Mouse (Mus musculus): ENCODE data around the gene Dlg2.

Dlg2 gene

DNA sequence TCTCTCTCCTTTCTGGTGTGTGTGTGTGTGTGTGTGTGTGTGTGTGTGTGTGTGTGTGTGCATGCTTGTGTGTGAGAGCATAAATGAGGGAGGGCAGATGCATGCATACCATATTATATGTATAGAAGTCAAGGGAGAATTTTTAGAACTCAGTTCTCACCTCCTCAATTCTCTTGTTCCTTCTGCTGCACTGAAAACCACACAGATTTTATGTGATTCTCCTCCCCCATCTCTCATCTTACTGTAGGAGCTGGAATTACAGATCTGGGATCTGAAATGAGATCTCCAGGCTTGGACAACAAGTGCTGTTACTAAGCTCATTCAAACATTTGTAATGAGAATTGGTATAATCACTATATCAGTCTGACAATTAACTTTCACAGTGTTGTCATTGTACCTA lies 1081.1 kb downstream of the Dlg2 start:
- in situ Hi-C loops (cut with MseI, MboI), result no loop called here

DNA sequence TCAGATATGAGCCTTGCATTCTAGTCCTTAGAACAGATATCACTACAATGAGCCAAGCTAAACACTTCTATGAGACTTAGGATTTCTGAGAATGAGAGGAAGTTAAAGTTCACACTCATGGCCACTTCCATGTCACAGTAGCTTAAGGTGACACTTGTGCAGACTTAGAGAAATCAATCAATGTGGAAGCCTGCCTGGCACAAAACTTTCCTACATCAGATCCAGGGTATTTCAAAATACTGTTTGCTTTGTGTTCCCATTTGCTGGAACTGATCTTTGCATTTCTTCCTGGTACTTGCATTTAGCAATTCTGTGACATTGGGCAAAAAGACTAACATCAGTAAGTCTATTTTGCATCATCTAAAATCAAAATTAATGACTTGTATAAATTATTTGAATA lies 1091.0 kb downstream of the Dlg2 start:
- in situ Hi-C loops (cut with MseI, MboI), result no loop called here

DNA sequence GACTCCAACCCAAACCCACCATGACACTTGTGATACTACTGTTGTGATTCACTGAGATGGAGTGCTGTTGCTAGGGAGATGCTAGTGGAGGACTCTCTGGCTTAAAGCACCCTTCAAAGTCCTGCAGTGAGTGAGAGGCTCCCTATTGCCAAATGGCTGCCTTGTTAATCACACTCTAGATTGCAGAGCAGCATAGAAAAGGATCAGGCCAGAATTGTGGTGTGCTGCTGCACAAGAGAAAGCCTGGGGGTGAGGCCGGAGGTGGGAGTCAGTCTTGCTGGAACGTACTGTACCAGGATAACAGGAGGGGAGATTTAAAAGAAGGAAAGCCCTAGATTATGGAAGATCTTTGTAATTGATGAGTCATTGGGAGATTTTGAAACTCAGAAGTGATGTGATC lies 1094.5 kb downstream of the Dlg2 start:
- in situ Hi-C loops (cut with MseI, MboI), result no loop called here

DNA sequence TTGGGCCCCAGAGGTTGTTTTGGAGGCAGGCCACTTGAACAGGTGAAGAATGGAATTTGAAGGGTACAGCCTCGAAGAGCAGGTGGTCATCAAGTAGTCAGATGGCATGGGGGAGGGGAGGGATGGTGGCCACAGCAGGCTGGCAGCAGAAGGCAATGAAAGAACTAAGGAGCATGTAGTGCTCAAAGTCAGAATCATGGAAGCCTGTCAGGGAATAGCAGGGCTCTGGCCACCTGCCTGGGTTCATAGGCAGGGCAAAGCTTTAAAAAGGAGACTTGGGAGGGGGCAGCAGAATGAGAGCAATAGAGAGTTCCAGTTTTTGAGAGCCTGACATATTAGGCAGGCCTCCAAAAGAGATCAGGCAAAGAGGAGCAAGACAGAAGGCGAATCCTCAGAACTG lies 1096.2 kb downstream of the Dlg2 start:
- in situ Hi-C loops (cut with MseI, MboI), result no loop called here

DNA sequence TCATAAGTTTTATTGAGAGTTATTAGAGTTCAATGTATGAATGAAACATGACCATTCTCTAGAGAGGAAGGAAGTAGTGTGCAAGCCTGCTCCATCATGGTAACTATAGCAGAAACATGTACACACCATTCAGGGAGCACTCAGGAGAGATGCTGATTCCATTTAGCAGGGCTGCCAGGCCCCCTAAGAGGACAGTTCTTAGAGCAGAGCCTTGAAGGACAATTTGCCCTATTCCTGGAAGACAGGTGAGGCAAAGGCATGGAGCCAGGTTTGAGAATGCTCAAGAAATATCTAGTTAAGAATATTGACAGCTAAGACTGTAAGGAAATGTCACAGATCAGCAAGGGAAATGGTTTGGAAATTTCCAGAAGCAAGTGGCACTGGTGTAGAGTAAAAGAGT lies 1096.8 kb downstream of the Dlg2 start:
- in situ Hi-C loops (cut with MseI, MboI), result no loop called here

DNA sequence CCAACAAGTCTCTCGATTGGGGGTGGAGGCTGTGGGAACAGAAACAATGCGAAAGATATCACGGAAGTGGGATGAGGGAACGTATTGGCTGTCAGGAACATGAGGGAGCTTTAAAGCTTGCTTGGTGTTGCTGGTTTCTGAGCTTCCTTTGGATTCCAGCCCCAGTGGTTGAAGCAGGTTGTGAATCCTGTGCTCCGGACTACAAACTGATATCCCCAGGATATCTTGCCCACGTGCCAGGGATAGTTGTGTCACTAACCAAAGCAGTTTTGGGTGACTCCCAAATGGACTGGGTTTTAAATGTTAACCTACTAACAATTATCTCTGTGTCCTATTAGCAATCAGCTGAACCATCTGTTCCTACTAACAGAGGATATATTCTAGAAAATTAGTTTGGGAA lies 1099.7 kb downstream of the Dlg2 start:
- in situ Hi-C loops (cut with MseI, MboI), result no loop called here

DNA sequence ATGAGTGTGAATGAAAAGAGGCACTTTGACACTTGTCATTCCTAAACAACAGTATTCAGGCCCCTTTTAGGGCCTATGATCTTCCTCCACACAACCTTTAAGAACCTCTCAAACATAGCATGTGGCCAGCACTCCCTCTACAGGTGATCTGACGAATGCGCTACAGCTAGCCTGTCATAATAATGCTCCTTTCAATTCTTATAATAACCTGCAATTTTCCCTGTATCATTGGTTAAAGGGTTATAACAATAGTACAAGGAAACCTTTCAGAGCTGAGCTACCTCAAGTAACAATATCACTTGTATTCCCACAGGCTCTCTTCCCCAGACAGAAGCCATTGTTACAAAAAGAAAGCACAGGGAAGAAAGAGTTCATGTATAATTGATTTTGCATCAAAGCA lies 1105.7 kb downstream of the Dlg2 start:
- in situ Hi-C loops (cut with MseI, MboI), result loop anchor here in 1 of 2 experiments (10.0 kb wide), 1 partner anchor 127 kb away; no protein-coding TSS in a partner anchor

DNA sequence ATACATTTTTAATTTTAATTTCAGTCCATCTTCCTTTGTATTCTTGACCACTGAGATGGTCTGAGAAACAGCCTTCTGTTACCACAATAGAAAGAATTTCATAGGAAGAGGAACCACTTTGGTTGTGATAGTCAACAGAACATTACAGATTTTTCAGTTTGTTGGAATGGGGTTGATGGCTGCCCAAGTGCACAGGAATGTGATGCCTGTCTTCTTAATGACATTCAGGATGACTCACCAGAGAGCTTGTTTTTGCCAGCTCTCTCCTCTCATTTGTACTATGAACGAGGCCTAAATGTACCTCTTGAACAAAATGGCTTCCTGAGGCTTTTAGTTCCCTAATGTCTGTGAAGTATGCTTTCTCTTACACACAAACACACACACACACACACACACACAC lies 1107.1 kb downstream of the Dlg2 start:
- in situ Hi-C loops (cut with MseI, MboI), result loop anchor here in 1 of 2 experiments (10.0 kb wide), 1 partner anchor 129 kb away; no protein-coding TSS in a partner anchor

DNA sequence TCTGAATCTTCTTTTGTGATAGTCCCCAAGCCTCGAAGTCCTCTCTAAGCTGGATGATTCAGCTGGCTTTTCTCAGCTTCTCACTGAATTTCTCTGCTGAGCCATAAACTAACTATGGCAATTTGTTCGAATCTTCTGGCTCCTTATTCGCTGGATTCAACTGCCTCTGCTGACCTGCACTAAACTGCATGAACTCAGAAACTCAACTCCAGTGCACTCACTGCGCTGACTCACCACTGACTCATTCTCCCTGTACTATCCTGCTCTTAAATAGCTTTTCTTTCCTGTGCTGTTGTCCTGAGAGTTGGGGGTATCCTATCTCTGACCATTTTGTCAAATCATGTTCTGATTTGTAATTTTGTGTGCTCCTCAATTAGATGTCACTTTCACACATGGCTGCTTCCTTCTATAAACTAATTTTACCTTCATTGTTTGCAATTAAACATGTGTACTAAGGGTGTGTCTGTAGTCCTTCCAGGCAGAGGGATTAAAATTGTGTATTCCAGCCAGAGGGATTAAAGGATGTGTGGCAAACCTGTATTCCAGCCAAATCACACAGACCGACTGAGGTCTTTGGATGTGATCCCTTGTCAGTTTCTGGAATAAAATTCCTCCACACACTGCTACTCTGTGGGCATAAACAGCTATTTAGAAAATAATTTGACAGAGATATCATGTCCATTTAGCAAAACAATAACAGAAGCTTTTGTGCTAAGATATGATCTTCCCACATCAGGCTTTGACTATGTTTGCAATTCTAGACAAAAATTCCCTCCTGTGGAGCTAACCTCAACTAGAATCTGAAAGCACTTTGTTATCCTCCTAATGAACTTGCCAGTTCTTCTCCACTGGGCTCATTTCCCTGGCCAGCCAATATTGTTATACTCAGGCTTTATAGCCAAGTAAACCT lies 1115.0 kb downstream of the Dlg2 start:
- in situ Hi-C loops (cut with MseI, MboI), result loop anchor here in 1 of 2 experiments (10.0 kb wide), 1 partner anchor 137 kb away; no protein-coding TSS in a partner anchor

DNA sequence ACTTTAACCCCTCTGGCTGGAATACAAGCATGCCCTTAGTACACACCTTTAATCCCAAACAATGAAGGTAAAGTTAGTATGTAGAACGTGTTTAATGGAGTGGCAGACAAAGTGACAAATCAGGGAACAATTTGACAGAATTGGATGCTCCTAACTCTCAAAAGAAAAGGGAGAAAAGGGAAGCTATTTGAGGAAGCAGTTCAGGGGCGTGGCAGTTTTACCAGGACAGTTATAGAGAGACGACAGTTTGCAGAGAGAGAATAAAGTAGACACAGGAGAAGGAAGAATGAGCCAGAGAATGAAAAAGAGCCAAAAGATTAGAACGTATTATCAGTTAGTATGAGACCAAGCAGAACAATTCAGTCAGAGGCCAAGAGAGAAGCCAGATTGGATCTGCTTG lies 1122.1 kb downstream of the Dlg2 start:
- in situ Hi-C loops (cut with MseI, MboI), result loop anchor here in 1 of 2 experiments (10.0 kb wide), 1 partner anchor 144 kb away; no protein-coding TSS in a partner anchor

DNA sequence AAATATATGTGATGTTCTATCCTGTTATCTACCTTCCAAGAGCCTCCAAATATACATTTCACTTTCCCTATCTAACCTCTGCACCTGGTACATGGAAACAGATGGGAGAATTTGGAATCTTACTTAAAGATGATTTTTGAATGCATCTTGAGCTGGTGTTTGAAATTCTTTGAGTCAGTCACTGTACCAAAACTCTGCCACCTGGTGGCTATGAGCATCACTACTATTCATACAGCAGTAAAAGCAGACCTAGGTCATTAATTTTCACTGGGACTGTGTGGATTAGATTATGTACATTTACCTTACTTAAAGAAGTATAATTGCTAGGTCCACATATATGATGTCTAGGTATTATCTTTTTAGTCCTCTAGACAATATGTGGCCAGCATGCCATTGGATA lies 1124.8 kb downstream of the Dlg2 start:
- in situ Hi-C loops (cut with MseI, MboI), result loop anchor here in 1 of 2 experiments (10.0 kb wide), 1 partner anchor 57 kb away; no protein-coding TSS in a partner anchor

DNA sequence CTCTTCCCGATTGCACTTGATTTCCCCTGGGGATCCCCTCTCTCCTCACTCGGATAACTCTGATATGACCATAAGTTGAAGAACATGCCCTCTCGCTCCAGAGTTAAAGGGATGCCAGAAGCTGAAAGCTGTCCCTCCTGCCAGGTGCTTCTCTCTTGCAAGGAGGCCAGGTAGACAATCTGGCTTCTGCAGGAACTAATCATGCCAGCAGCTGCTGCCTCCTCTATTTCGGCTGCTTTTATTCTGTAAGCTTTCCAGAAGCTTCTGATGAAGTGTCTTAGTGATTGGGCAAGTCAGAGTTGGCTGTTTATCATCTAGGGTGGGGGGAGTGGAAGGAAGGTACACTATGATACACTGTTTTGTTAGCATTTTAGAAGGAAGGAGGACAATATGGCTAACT lies 1127.1 kb downstream of the Dlg2 start:
- in situ Hi-C loops (cut with MseI, MboI), result loop anchor here in 1 of 2 experiments (10.0 kb wide), 1 partner anchor 59 kb away; no protein-coding TSS in a partner anchor

DNA sequence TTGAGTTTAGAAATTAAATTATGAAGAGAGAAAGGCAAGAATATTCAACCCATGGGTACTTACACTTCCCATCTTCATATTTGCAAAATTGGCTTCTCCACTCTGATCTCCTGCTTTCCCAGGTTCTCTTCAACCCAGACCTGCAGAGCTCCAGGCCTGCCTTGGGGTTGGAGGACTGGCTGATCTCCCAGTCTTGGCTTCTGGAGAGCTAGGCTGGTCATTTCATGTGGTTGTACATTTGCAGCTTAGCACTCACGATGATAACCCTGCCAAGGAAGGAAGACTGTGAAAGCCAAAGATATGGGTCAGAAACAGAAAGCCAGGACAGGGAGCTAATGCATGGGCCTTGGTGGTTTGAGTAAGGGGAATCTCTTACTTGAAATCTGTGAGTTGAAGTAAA lies 1176.6 kb downstream of the Dlg2 start:
- in situ Hi-C loops (cut with MseI, MboI), result no loop called here

DNA sequence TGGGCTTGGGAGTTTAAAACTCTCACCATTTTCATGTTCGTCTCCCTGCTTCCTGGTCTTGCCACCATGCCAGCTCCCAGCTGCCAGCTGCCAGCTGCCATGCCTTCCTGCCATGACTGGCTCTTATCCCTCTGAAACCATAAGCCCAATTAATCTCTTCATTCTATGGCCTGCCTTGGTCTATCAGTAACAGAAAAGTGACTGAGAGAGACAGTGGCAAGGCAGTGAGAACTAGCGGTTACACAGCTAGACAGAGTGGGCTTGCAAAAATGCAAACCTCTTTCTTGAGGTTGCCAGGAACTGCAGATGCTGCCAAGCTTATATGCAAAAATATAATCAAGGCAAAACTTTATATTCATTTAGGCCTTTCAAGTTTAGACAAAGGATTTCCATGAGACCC lies 1183.0 kb downstream of the Dlg2 start:
- in situ Hi-C loops (cut with MseI, MboI), result no loop called here

DNA sequence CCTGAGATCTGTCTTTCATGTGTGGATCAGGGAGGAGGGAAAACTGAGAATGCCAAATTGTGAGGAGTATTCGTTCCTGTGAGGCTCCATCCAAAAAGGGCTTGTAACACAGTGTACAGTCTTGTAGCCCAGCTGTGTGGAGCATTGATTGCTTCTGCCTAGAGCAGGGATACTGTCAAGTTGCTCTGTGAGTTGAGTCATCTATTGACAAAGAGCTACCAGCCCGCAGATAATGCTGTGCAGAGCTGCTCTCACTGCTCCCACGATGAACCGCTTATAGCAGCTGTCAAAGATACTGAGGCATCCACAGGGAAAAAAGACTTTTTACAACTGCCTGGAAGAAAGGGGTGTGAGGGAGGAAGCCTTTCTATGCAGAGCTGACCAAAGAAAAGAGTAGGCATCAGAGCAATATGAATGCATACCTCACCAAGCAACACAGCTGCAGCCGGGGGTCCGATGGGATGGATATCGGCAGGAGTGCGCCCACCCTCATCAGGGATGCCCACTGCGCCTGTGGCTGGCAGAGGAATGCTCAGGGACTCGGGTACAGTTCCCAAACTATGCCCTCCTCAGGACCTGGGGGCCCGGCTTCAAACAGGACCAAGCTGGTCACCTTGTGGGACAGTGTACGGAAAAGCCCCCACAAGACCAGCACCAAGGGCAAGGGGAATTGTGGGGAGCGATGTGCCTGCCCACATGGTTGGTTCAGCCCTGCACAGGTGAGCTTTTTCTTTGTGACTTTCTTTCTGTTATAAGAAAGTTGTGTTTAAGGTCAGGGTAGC lies 1196.0 kb downstream of the Dlg2 start:
- in situ Hi-C loops (cut with MseI, MboI), result no loop called here

DNA sequence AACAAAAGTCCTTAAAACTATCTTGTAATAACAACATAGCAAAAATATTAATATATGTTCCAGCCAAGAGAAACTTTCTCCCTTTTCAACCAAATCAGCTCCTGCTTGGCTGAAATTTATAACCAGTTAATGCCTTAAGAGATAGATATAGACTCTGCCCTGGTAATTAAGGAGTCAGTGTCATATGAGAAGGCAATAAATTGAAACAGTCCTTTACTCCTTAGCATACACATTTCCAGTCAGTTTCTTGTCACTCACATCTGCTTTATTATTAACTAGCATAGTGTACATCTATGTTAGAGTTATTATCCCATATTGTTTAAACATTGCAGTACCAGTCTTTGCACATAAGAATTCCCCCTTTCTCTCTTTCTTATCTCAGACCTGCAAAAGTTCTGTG lies 1197.9 kb downstream of the Dlg2 start:
- in situ Hi-C loops (cut with MseI, MboI), result no loop called here

DNA sequence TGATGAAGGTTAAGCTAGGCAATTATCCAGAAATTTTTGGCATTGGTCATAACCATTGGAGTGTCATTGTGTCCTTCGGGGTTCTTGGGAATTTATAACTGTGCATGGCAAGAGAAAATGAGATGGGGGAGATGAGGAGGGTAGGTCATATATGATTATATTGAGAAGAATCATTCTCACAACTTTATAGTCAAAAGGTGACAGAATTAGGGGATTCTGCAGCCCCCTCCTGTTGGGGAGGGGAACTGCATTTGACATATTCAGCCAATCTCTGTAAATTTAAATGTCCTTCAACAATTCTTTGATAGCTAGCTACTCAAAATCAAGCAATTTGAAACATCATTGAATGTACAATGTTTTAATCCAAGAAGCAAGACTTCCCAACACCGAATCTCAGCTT lies 1201.5 kb downstream of the Dlg2 start:
- in situ Hi-C loops (cut with MseI, MboI), result no loop called here

DNA sequence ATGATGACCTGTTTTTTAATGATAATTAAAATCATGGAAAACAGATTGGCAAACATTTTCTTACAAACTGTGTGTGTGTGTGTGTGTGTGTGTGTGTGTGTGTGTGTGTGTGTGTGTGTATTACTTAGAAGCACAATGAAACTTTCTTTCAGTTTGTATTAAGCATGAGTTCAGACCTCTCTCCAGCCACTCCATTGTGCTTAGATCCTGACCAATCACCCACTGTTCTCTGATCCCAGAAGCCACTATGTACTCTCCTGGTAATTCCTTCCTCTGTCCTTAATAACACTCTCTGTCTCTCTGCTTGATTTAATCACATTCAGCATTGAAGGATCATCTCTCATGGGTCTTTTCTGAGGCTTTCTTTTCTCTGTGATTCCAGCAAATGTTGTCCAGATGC lies 1211.5 kb downstream of the Dlg2 start:
- in situ Hi-C loops (cut with MseI, MboI), result no loop called here

DNA sequence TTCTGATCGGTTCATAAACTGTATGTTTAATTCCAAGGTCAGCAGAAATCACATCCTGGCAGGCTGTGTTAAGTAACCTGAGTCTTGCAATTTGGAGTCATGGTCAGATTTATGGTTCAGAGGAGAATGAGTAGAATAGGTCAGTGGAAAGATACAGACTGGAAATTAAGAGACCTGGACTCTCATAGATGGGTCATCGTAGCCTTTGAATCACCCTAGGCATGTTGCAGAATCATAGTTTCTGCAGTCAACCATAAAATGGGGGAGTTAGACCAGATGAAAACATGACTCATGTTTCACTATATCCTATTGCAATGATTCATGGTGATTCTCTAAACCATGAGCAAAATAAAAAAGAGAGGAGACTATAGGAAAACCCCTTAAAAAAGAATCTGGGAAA lies 1213.4 kb downstream of the Dlg2 start:
- in situ Hi-C loops (cut with MseI, MboI), result no loop called here

DNA sequence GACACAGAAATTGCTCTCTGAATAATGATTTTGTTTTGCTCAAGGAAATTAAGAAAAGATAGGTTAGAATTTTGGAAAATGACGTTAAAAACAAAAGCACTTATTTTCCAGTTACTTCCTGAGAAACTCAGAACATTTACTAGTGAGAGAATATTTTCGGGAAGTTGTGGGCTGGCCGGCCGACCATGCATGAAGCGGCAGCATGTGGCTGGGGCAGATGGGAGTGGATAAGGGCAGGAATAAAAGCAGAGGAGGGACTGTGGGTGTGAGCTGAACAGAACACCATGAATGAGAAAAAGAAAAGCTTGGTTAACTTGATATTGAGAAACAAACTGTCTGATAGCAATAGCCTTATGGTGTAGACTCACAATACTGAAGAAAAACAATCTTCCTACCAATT lies 1233.4 kb downstream of the Dlg2 start:
- in situ Hi-C loops (cut with MseI, MboI), result no loop called here

DNA sequence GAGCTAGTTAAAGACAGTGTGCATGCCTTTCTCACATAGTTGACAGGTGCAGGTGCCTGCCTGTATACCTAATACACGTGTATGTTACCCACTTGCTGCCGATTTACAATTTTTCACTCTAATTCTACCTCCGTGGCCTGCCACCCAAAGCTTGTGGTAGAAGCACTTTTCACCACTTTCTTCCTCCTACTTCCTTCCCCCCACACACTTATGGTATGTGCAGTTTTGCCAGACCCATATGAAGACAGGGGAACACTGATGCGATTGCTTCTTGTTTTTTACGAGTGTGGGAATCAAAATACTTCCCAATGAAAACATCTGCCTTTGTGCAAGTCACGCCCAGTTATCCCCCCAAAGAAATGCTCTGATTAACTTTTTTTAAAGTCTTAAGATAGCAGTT lies 1234.7 kb downstream of the Dlg2 start:
- in situ Hi-C loops (cut with MseI, MboI), result no loop called here

DNA sequence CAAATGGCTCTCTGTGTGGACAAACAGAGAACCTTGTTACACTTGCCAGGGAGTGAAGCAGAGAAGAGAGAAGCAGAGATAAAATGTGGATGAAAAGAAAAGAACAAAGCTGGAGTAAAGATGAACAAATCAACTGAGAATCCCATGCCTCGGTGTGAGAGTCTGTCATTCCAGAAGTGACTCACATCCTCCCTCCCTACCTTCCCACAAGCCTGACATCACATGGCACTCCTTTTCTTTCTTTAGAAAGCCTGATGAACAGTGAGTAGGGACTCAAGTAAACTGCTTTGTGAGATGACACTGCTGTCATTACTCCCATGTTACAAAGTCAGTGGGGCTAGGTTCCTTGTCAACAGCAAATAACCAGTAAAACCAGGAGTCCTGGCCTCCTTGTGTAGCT lies 1239.3 kb downstream of the Dlg2 start:
- in situ Hi-C loops (cut with MseI, MboI), result no loop called here
